Mouse (Mus musculus) gastrocnemius, postnatal 25 days (tissue): ENCODE measurements at regions not wholly inside any gene's neighbourhood (a gene's known extent, or its start where the extent isn't known, plus 50 kb on each side); places are given as distances from the start of the nearest gene placed in this dataset.
A peak's percentile ranks its signal among the peaks of the same experiment; 100 is the strongest.

ENCODE experiments used
- DNase-seq: peaks from one replicate; pipeline ENCODE4 v3.0.0; 2022

DNA sequence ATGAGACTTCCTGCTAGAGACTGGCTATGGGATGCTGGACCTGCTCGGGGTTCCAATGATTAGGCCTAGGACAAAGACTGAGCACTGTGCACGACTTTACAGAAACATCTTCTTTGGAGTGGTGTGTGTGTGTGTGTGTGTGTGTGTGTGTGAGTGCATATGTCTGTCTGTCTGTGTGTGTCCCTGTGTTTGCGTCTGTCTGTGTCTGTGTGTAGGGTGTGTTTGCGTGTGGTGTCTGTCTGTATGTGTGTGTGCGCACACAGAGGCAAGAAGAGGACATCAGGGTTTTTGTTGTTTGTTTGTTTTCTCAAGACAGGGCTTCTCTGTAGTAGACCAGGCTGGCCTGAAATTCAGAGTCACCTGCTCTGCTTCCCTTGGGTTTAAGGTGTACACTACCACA is 51.9 kb upstream of the Slco4a1 start:
- no peak for DNase-seq

DNA sequence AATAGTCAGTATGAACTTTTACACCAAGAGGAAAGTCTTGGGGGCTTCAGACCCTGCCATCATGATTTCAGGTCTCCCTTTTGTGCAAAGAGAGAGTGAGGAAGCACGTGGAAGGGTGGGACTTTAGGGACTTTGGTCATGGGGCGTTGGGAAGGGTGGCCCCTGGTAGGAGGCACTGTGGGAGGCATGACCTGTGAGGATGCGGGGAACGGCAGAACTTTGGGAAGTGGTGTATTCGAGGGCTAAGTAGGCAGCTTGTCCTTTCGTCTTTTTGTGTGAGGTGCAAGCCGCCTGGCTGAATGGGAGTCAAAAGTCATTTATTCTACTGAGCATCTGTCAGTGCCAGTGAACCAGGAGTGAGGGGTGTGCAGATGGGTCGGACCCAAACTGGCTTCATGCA is 52.4 kb upstream of the Slco4a1 start:
- DNase-seq, result no peak

DNA sequence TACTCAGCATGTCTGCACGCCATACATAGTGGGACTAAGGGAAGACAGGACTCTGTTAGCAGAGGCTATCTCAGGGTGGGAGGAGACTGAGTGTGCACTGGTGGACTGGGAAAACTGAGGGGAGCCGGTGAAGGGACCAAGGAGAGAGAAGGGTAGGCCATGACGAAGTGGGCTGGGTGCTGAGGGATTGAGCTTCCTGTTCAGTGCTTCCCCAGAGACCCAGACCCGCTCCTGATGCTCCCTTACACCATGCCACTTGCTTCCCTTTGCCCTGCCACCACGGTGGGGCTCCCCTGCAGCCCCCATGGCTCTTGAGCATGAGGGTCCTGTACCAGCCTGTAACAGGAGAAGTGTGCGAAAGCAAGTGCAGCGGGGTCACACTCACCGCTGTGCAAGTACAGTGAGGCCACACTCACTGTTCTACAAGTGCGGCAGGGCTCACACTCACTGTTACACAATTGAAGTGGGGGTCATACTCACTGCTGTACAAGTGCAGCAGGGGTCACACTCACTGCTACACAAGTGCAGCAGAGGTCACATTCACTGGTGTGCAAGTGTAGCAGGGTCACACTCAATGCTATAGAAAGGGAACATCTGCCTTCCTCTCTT is 53.1 kb upstream of the Slco4a1 start:
- DNase-seq, result no peak

DNA sequence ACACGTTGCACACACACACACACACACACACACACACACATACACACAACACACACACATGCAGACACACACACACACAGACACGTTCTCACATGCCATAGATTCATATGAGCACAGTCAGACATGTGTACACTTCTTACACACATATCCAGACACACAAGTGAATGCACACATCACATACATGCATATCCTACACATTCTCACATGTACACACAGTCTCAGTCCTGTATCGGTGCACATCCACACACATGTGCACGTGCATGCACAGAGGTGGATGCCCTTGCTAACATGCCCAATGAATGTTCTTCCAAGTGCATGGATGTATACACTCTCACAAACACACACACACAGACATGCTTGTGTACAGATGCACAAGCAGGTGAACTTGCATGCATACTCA is 53.6 kb upstream of the Slco4a1 start:
- DNase-seq, result no peak

DNA sequence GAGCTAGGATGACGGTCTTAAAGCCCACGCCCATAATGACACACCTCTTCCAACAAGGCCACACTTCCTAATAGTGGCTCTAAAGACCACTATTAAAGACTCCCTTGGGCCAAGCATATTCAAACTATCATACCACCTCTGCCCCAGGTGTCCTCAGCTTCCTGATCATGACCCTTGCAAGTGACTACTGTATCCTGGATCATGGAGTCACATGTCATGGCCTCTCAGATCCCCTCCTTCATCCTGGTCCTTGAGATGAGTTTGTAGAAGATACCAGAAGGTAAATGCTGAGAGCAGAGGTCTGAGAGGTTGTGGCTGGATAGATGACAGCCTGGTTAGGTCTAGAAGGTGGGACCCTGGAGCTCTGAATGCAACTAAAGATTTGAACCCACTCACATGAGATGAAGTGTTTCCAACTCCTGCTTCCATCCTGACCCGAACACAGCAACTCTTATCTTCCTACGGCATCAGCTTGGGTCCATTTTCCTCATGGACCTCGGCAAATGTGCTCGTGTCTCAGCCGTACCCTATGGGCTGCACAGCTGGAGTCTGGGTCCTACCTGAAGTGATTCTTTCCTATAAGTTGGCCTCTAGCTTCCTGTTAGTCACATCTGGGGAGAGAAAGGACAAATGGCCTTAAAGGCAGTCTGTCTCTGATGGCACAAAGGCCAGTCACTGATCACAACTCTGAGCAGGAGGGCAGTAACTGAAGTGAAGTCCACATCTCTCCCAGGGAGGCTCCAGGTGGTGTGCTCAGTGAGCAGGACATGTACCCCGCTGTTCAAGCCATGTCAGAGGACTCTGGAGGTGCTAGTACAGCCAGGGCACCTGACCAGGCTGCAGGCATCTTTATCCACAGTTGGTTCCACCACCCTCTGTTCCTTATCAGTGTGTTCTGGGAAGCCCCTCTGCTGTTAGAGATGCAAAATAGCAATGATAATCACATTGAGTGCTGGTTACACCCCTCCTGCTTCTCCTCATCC is 54.3 kb upstream of the Slco4a1 start:
- peak; percentile 55 for DNase-seq

DNA sequence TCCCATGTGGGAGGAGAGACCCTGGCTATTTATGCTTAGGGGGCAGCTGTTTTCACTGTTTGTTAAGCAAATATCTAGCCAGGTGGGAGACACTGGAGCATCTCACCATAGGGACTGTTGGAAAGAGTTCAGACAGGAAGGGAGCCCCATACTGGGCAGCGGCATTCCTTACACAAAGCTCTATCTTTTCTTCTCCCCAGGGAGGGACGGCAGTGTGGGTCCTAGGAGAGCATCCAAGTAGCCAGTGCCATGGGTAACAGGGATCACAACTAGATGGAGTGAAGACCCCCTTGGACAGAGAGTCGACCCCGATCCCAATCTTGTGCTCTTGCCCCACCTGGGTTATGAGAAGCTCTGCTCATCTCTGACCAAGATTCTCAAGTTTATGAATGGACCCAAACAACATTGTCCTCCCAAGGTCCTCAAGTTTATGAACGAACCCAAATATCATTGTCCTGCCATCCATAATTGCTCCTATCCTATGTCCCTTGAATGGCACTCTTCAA is 55.5 kb upstream of the Slco4a1 start:
- DNase-seq, result peak; percentile 52

DNA sequence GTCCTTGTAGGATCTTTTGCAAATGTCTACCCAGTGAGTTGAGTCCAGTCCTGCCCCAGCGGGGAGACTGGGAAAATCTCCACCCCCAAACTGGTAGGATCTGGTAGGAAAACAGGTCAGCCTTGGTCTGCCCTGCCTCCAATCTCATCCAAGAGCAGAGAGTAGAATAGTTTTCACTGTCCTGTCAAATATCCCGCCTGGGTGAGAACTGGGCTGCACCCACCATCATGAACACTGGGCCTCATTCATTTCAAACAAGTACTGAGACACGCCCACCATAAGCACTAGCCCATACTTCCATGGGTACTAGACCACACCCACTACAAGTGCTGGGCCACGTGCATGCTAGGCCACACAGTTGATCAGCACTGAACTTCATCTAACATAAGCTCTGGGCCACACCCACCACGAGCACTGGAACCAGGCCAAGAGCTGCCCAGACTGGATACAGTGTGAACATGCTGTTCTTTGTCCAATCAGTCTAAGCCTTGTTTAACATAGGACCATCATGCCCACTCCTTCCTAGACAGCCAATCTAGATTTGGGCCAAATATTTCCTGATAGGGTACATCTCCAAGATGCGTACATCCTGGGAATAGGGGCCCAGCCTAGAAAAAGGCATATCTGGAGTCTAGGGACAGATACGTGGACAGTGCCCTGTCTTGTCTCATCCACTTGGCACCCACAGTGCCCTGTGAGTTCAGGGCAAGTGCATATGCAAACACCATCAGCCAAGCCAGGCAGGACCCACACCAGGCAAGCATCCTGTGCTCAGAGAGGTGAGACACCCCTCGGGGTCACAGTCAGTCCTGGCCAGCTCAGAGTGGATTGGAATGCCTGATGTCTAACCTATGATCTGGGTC is 56.2 kb upstream of the Slco4a1 start:
- peak; percentile 77 for DNase-seq

DNA sequence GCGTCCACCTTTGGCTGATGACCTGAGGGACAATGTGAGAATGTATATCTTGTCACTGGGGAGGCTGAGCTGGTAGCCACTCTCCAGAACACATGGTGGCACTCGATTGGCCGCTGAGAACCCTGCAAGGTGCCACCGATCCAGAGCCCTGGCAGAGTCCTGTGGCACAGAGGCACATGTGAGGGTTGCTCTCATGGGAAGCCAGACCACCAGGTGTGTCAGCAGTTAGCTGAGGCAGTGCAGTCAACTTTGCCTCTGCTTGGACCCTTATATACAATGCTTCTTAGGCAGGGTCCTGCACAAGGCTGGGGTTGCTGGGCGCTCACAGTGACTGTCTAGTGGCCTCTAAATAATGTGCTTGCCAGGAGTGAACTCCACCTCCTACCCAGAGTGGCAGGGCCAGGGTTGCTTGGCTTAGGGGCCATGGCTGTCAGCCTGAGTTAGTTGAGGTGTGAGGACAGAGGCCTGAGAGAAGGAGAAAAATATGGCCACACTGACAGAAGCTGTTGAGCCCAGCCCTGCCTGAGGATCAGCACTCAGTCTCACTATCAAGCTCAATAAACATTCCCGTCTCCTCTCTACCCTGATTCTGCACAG is 57.1 kb upstream of the Slco4a1 start:
- DNase-seq, result peak; percentile 60

DNA sequence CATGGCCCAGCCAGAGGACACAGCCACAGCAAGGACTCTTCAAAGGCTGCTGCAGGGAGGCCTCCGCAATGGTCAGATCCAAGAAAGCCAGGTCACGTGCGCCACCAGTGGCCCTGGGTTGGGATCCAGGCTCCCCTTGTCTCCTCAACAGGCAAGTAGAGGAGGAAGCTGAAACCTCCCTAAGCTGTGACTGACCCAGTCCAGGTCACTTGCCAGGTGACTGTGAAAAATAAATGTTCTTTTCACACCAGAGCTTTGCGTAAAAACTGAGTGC is 57.6 kb upstream of the Slco4a1 start:
- DNase-seq, result no peak

DNA sequence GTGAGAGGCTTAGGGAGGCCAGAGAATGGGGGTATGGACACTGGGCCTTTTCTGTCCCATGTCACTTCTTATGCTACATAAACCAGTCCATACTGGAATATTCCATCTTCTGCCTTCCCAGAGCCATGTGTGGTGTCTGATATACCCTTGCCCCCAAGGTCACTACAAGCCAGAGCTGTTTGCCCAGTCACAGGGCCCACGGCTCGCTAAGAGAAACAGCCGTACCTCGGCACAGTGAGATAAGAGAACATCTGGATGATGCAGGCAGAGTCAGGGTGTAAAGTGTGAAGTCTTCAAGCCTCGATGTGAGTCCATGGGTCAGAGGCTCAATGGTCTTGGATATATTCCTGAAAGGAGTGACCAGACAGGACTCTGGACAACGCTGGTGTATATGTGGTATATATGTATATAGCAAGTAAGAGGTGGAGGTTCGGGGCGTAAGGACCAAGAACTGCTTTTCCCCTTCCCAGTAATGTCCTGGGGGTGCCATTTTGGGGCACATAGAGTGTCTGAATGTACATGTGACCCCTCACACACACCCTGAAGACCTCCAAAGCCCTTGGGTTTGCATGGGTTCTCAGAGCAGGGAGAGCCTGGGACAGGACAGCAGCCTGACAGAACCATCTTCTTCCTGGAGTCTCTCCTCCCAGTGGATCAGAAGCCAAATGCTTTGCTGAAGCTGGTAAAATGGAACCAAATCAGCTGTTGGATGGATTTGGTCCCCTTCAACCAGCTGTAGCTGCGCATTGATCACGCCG is 58.1 kb upstream of the Slco4a1 start:
- no peak for DNase-seq

DNA sequence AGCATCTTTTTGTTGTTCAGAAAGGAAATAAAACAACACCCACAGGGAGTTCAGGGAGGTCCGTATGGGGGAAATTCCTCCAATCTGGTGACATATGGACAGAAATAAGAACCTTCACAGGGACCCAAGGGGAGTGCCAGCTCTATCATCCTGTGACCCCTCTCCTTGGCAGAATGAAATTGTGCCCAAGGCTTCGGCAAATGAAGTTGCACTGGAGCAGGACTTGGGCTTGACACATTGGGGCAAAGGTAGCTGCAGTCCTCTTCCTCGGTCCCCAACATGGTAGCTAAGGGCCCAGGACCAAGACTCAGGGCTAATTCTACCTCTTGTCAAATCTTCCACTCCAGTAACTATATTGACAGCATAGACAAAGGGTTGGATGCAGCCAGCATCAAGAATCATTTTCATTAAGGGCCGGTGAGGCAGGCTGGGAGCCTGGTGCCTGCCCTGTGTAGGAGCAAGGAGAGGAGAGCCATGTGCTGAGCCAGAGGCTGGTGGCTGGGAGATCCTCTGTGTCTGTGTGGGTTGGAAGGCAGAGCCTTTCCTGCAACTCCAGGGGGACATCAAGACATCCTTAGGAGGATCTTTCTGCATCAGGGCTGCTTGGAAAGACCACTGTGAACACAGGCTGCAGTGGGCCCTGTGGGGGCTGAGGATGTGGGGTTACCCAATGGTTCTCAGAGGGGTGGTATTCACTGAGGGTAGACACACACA is 59.2 kb upstream of the Slco4a1 start:
- no peak for DNase-seq

DNA sequence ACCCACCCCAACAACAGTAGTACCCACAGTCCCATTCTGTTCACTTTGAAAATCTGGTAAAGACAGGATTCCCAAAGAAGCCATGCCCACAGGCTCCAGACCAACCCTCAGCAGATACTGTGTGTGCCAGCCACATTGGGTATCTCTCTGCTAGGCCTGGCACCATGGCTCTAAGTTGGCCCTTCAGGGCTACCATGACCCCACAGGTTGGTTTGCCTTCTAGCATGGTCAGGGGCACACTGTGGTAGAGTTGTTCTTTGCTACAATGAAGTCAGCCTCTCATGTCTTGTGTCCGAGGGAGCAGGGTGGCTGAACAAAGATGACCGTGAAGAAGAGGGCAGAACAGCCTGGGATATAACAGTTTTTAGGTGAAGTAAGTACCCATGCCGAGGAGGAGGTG is 59.8 kb upstream of the Slco4a1 start:
- DNase-seq, result no peak

DNA sequence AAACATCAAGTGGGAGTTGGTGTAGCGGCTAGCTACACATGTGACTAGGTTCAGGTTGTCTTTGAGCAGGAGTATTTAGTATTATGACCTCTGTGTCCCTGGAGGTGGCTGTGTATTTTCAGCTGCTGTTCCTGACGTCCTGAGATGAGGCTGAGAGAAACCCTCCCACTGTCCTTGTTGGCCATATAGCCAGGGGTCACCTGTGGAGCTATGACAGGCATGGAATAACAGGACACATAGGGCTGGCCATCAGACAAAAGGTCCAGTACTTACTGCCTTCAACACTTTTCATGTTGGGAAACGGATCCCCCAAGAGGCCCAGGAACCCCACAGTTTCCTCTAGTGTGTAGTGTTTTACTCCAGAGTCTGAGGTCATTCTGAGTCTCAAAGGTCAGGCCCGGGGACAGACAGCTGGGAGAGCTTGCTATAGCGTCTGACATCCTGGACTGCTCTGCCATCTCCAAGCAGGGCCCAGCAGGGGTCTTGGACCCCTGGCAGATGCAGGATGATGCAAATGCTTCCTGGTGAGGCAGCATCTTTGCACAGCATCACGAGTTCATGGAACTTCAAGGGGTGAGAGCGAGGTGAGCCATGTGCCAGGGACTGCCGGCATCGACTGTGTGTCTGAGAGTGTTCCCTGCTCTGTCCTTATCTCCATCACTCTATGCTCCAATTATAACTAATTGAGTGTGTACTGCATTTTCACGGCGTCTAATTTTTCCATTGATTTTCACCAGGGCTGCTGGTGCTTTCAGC is 60.6 kb upstream of the Slco4a1 start:
- DNase-seq, result no peak

DNA sequence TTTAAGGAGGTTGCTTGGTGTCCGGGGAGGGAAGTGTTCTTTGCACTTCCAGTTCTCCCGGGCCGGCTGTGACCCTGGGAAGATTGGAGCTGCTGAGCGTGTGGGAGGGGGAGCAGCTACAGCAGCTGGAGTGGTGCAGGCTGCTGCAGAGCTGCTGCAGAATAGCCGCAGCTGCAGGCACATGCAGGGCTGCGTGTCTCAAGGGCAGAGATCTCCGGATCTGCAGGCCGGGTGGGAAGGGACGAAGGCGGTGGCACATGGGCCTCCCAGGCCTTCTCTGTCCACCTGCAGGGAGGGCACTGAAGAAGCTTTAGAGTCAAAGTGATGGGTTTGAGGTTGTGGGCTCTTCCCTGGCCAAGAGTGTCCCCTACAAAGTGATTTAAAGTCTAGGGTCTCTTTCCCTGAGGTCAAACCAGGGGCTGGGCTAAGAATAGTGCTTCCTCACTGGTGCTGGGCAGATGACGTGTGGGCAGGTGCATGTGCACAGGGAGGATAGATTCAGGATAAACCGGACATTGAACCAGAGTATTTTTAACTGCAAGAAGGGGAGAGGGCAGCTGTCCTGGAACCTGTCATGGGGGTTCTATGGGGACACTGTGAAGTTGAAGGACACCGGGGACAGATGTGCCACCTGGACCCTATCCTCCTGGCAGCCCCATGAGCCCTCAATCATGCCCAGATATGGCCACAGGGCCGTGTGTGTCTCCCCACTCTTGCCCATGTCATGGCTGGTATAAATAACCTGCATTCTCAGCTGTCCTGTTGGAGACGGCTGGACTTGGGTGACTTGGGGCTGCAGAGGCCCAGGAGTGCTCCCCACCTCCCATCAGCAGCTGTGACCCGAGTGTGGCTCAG is 58.6 kb upstream of the Gata5 start:
- peak; percentile 70 for DNase-seq

DNA sequence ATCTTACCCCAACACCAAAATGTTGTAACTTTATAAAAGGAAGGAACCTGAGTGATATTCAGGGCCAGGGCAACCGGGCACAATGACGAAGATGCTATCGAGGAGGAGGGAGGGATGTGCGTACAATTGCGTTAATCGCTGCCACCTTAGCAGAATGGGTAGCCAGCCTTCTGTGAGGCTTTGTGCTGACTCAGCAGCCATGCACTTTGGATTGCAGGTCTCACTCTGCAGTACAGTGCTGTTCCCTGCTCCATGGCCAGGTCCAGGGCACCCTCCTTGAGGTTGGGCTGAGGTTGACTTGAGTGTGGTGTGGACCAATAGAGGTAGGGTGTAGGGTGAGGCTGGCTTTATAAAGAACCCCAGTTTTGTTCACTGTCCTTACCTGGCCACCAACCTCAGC is 57.8 kb upstream of the Gata5 start:
- no peak for DNase-seq

DNA sequence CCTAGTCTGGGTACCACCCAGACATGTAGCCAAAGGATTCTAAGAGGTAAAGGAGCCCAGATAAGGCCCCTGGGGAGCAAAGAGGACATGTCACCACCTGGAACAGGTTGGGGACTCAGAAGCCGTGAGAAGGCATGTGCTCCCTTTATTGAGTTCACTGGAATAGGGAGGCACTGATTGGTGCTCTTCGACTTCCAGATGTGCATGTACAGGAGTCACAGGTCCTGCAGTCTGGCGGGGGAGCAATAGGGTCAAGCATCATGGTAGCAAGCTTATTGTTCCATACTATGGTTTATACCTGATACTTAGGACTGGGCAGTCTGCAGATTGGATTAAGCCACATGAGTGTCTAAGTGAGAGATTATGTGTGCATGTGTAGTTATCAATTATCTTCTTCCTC is 56.9 kb upstream of the Gata5 start:
- no peak for DNase-seq

DNA sequence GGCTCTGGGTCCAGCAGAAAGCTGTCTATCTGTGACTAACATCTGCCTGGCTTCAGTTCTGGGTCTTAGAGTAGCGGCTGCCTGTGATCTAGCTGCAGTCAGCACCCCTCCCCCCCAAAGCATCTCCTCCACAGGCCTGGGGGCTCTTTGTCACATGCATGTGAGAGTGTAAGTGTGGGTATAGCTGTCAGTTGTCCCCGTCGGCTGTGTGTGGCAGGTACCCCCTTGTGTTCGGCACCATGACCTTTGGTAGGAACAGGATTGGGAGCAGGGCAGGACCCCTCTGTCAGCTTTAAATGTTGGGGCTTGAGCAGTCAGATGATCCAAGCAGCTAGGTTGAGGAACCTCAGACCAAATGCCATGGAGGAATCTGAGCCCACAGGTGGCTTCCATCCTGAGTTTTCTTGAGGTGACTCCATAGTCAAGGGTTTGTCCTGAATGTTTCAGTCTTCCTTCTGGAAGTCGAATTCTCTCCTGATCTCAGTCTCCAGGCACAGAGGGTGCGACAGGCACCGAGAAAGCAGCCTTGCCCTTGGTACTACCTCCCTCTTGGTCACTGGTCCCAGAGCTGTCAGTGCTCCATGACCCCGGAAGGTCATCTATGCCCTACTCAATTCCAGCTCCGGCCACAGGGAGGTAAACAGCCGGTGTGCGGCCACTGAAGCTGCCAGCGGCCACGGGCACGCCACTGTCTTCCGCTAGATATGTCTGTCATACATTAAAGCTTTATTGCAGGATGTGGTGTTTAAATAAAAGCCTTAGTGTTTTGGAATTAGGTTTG is 55.9 kb upstream of the Gata5 start:
- no peak for DNase-seq

DNA sequence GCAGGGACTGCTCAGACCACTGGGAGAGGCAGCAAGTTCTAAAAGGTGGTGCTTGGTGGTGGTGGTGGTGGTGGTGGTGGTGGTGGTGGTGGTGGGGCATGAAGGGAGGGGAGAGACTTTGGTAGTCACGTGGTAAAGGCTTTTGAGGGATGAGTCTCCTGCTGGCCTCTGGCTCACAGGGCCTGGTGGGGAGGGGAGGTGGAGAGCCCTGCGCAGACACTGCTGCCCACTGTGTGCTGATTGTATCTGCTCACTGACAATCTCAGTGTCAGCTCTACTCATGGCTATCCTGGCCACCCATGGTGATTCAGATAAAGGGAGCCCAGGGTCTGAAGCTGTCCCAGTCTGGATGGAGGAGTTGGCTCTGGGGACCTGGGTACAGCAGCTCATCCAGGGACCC is 55.0 kb upstream of the Gata5 start:
- DNase-seq, result no peak
